Mouse (Mus musculus) midbrain, embryonic 16.5 days (tissue): Measurements from ENCODE around the gene Fry. TPM values are rescaled to one million over a fixed set of nuclear protein-coding genes. Genes with fewer than 3 reads are reported as not detected.

Experiments used
- ATAC-seq: fragments of 200-750 bp; cut with Nextera tagmentation; 2 replicates; pipeline ENCODE4 v1.8.0; 2017; ENCODE audit warnings: moderate TSS enrichment
- H3K27ac ChIP-seq: fragments of 300-500 bp; sonication (generic); 2 replicates; pipeline ENCODE4 v1.5.1; 2014; ENCODE audit warnings: mild to moderate bottlenecking, low read length, mixed read lengths
- H3K27me3 ChIP-seq: fragments of 300-500 bp; sonication (generic); 2 replicates; pipeline ENCODE4 v1.6.1; 2014; ENCODE audit warnings: low read depth, low read length, mixed read lengths; ENCODE audit not compliant: control insufficient read depth, insufficient read depth
- H3K36me3 ChIP-seq: fragments of 300-500 bp; sonication (generic); 2 replicates; pipeline ENCODE4 v1.6.1; 2014; ENCODE audit warnings: mild to moderate bottlenecking, low read length, moderate library complexity, mixed read lengths; ENCODE audit not compliant: control insufficient read depth, insufficient read depth
- H3K4me1 ChIP-seq: fragments of 300-500 bp; sonication (generic); 2 replicates; pipeline ENCODE4 v1.6.1; 2014; ENCODE audit warnings: mild to moderate bottlenecking, low read length, mixed read lengths; ENCODE audit not compliant: control insufficient read depth, insufficient read depth
- H3K4me2 ChIP-seq: fragments of 300-500 bp; sonication (generic); 2 replicates; pipeline ENCODE4 v1.6.1; 2014; ENCODE audit warnings: mild to moderate bottlenecking, low read length, mixed read lengths
- H3K4me3 ChIP-seq: fragments of 300-500 bp; sonication (generic); 2 replicates; pipeline ENCODE4 v1.5.1; 2014; ENCODE audit warnings: low read depth, mild to moderate bottlenecking, low read length, moderate library complexity, mixed read lengths
- H3K9ac ChIP-seq: fragments of 300-500 bp; sonication (generic); 2 replicates; pipeline ENCODE4 v1.6.1; 2014; ENCODE audit warnings: low read depth, low read length, mixed read lengths
- H3K9me3 ChIP-seq: fragments of 300-500 bp; sonication (generic); replicated peaks from 2 replicates; pipeline ENCODE4 v1.6.1; 2014; ENCODE audit warnings: mild to moderate bottlenecking, low read length, mixed read lengths; ENCODE audit not compliant: control insufficient read depth, poor library complexity, severe bottlenecking
- WGBS: fragments of 180-500 bp; shearing (Covaris S2); extraction: QIAGEN DNeasy Blood & Tissue Kit; methylation state at CpG from one replicate; pipeline ENCODE4 v1.1.7; 2014; 5-methylcytosine and 5-hydroxymethylcytosine counted together
- polyA plus RNA-seq: library from polyadenylated mRNA; unstranded; fragments of >200 nt; fragmentation: Nextera tagmentation; extraction: Ambion mirVana; gene quantifications from 2 replicates; pipeline ENCODE4 v1.2.1, GENCODE M21; 2015

The Fry gene
- 60.0 and 64.1 TPM in 2 replicates for polyA plus RNA-seq

GRCm38 (mm10) chr5:150118455-150119241, at the start of gene Fry:
TSS of gene Fry (plus strand) at chr5:150118645.
- peak within 1 kb of the TSS; percentile 31; the same call in 1 of the 2 replicates for H3K27ac ChIP-seq
- peak; percentile 98 for ATAC-seq
- H3K4me1 ChIP-seq: peaks cover 3% of the 10 kb centered on the region; the same call in 1 of the 2 replicates
- H3K9me3 ChIP-seq: no peaks in the 10 kb centered on the region
- peak within 1 kb of the TSS; percentile 74 for H3K9ac ChIP-seq
- H3K4me3 ChIP-seq: peak within 1 kb of the TSS; percentile 76
- peak within 1 kb of the TSS; percentile 88 for H3K4me2 ChIP-seq
- under 1% methylated on average over 41 of the region's 68 CpGs for WGBS
- no peaks in the 10 kb centered on the region for H3K36me3 ChIP-seq
- no peaks in the 10 kb centered on the region for H3K27me3 ChIP-seq

GRCm38 (mm10) chr5:150070086-150070485, 48.4 kb upstream of the Fry start:
- 22% methylated on average over 10 of the region's 10 CpGs for WGBS
- Histone ChIP-seq H3K36me3 (no peaks in the 10 kb centered on the region), H3K9ac (no peak overlapping the region), H3K4me1 (peaks cover 3% of the 10 kb centered on the region; the same call in 1 of the 2 replicates), H3K27ac (no peak overlapping the region), H3K27me3 (no peaks in the 10 kb centered on the region), H3K9me3 (no peaks in the 10 kb centered on the region), H3K4me3 (peak overlapping the region; percentile 15; the same call in 1 of the 2 replicates), H3K4me2 (peak overlapping the region; percentile 47)
- peak; percentile 62 for ATAC-seq

- ATAC-seq: no peak
- no peak overlapping the region for H3K4me2 ChIP-seq
- H3K27me3 ChIP-seq: no peaks in the 10 kb centered on the region
These were observed 46.7 kb upstream of the Fry start for GRCm38 (mm10) chr5:150071738-150072137.

DNA sequence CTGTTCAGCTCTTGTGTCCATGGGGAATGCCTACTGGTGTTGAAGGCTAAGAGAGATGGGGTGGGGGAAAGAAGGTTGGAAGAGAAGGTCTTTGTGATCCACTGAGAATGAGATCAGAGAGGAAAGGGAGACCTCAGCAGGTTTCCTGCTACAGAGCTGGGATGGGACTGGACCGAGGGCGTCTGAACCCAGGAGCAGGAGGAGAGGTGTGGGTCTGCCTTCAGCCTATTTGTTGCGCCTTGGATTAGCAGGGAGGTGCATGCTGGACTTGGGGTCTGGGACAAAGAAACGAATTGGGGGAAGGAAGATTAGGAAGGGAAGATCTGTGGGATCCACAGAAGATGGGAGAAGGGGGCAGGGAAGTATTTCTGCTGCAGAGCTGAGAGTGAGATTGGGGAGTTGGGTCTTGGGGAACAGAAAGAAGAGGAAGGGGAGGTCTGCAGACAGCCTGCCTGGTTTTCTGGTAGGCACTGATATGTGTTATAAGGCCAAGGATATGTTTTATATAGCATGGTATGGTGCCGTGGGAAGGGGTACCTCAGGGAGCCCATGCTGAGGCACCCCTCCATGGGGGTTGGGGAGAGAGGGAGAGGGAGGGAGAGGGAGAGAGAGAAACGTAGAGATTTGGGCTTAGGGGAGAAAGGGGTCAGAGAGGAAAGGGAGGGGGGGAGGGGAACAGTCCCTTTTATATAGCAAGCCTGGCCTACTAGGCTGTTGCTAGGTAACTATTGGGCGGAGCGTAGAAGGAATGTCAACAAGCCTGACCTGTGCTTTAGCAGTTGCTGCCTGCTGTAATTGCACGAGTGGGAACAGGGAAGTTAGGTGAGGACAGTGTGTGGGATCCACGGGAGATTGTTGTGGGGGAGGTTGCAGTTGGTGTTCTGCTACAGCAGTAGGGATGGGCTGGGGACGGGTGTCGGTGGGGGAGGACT, 38.3 kb upstream of the Fry start:
- Histone ChIP-seq H3K4me3 (no peak overlapping the region), H3K4me1 (peaks cover 10% of the 10 kb centered on the region), H3K27me3 (no peaks in the 10 kb centered on the region), H3K9me3 (no peaks in the 10 kb centered on the region), H3K36me3 (no peaks in the 10 kb centered on the region), H3K27ac (no peak overlapping the region), H3K9ac (no peak overlapping the region), H3K4me2 (peak overlapping the region; percentile 28; the same call in 1 of the 2 replicates)
- 0 out of 2 replicates have a peak, but pooled peaks have one; percentile 71 for ATAC-seq
- WGBS: 8% methylated on average over 12 of the region's 12 CpGs

More at GRCm38 (mm10) chr5:150071738-150072137, 46.7 kb upstream of the Fry start:
- no peak overlapping the region for H3K4me3 ChIP-seq
- H3K27ac ChIP-seq: no peak overlapping the region
- peaks cover 3% of the 10 kb centered on the region; the same call in 1 of the 2 replicates for H3K4me1 ChIP-seq
- no peaks in the 10 kb centered on the region for H3K9me3 ChIP-seq
- H3K36me3 ChIP-seq: no peaks in the 10 kb centered on the region
- H3K9ac ChIP-seq: no peak overlapping the region

DNA sequence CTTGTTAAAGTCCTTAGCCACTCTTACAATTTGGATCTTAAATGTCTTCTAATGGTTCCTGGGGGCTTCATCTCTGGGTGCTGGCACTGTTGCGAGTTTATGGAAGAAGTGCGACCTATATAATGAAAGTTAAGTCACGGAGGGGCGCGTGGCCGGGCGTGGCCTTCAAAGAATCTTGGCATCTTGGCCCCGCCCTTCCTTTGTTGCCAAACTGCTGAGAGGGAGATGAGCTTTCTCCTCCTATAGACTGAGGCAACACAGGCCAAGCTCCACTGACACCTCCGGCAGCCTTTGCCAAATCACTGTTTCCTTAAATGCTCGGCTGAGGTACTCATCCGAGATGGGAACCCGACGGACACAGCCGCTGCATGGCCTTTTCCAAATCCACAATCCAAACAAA, 35.7 kb upstream of the Fry start:
- WGBS: 88% methylated on average over 14 of the region's 14 CpGs
- Histone ChIP-seq H3K9ac (no peak overlapping the region), H3K36me3 (no peaks in the 10 kb centered on the region), H3K27me3 (no peaks in the 10 kb centered on the region), H3K27ac (no peak overlapping the region), H3K4me2 (no peak overlapping the region), H3K9me3 (no peaks in the 10 kb centered on the region), H3K4me3 (no peak overlapping the region), H3K4me1 (peaks cover 10% of the 10 kb centered on the region)
- no peak for ATAC-seq

GRCm38 (mm10) chr5:150083190-150083589, 35.3 kb upstream of the Fry start:
- Histone ChIP-seq H3K9ac (no peak overlapping the region), H3K27me3 (no peaks in the 10 kb centered on the region), H3K4me3 (no peak overlapping the region), H3K36me3 (no peaks in the 10 kb centered on the region), H3K27ac (no peak overlapping the region), H3K9me3 (no peaks in the 10 kb centered on the region), H3K4me1 (peaks cover 10% of the 10 kb centered on the region), H3K4me2 (no peak overlapping the region)
- ATAC-seq: no peak
- WGBS: 68% methylated on average over 5 of the region's 5 CpGs

GRCm38 (mm10) chr5:150097620-150098019, 20.8 kb upstream of the Fry start:
- WGBS: 7% methylated on average over 6 of the region's 6 CpGs
- ATAC-seq: peak; percentile 67

GRCm38 (mm10) chr5:150098754-150099153, 19.7 kb upstream of the Fry start:
- no peaks in the 10 kb centered on the region for H3K4me1 ChIP-seq
- H3K27ac ChIP-seq: no peak overlapping the region
- H3K27me3 ChIP-seq: no peaks in the 10 kb centered on the region
- no peak for ATAC-seq
- no peak overlapping the region for H3K9ac ChIP-seq
- no peaks in the 10 kb centered on the region for H3K36me3 ChIP-seq
- 93% methylated on average over 12 of the region's 12 CpGs for WGBS
- H3K4me2 ChIP-seq: no peak overlapping the region
- H3K4me3 ChIP-seq: no peak overlapping the region
- no peaks in the 10 kb centered on the region for H3K9me3 ChIP-seq

More at GRCm38 (mm10) chr5:150097620-150098019, 20.8 kb upstream of the Fry start:
- Histone ChIP-seq H3K27me3 (no peaks in the 10 kb centered on the region), H3K9me3 (no peaks in the 10 kb centered on the region), H3K27ac (no peak overlapping the region), H3K4me2 (no peak overlapping the region), H3K36me3 (no peaks in the 10 kb centered on the region), H3K4me3 (no peak overlapping the region), H3K4me1 (no peaks in the 10 kb centered on the region), H3K9ac (no peak overlapping the region)
